Mouse (Mus musculus) lung, adult 2 months (tissue): ENCODE measurements around the gene Gnai2. TPM values are rescaled to one million over a fixed set of nuclear protein-coding genes. Genes with fewer than 3 reads are reported as not detected.

Experiments used
- DNase-seq: peaks from one replicate; pipeline ENCODE4 v3.0.0; 2022
- H3K4me1 ChIP-seq: fragments of 200-500 bp; 2 replicates; pipeline ENCODE4 v1.6.1; 2011; ENCODE audit warnings: low read length; ENCODE audit not compliant: control insufficient read depth, insufficient read depth
- H3K4me3 ChIP-seq: fragments of 200-500 bp; replicated peaks from 2 replicates; pipeline ENCODE3; 2011; ENCODE audit warnings: low read depth, mild to moderate bottlenecking, control low read depth, low read length; ENCODE audit errors: extremely low read depth
- CTCF ChIP-seq: fragments of 200-500 bp; IDR thresholded peaks from 2 replicates; pipeline ENCODE4 v1.5.1; 2011; ENCODE audit warnings: mild to moderate bottlenecking, low read length, control low read depth; ENCODE audit not compliant: insufficient read depth
- POLR2A ChIP-seq: fragments of 200-500 bp; IDR thresholded peaks from 2 replicates; pipeline ENCODE4 v1.6.1; 2011; ENCODE audit warnings: low read depth, mild to moderate bottlenecking, control low read depth, low read length, borderline replicate concordance; ENCODE audit errors: extremely low read depth
- WGBS: fragments of 180-500 bp; shearing (Covaris S2); methylation state at CpG from one replicate; pipeline ENCODE4 v1.1.7; 2018; 5-methylcytosine and 5-hydroxymethylcytosine counted together
- polyA plus RNA-seq: library from polyadenylated mRNA; depleted of rRNA; stranded (reverse); fragments of >200 nt; gene quantifications from 2 replicates; pipeline ENCODE4 v1.2.3, GENCODE M21; 2012

Gnai2 gene
- polyA plus RNA-seq, 1 experiment, result 991 TPM

- Histone ChIP-seq H3K4me3 (no peak overlapping the region), H3K4me1 (peaks cover 82% of the 10 kb centered on the region)
- 28% methylated on average over 20 of the region's 20 CpGs for WGBS
- peak; percentile 9 for DNase-seq
- TF ChIP-seq CTCF, result no peak
- TF ChIP-seq POLR2A, result no peak
These were observed 7.5 kb downstream of the Gnai2 start for GRCm38 (mm10) chr9:107627387-107628255.

- TF ChIP-seq CTCF (peak; percentile 78), POLR2A (no peak)
- Histone ChIP-seq H3K4me1 (peaks cover 74% of the 10 kb centered on the region), H3K4me3 (peak overlapping the region; percentile 20)
- peak; percentile 78 for DNase-seq
- WGBS, result 0% methylated on average over 2 of the region's 2 CpGs
These were observed 8.3 kb downstream of the Gnai2 start for GRCm38 (mm10) chr9:107626844-107627277.

DNA sequence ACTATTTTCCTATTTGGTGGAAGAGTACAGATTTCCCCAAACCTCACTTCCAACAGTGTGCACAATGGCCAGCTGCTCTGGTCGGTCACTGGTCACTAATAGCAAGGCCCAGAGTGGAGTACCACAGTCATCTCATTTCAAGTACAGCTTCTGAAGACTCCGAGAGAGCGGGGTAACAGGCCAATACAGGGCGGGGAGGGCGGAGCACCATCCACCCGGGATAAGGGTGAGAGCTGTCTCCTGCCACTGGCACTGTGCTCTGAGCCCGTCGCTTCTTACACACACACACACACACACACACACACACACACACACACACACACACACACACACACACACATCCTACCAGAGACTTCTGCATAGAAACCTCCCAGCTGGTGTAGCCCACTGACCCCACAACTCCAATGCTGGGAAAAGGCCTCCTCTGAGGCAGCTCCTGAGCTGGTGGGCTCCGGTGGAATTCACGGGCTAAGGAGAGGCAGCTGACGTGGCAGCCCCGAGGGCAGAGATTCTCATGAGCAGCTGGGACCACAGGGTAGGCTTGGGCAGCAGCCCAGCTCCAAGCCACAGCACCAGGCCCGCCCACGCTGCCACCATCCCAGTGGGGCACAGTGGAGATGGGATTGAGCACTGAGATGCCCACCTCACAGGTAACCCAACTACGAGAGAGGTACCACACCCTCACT lies 8.9 kb downstream of the Gnai2 start:
- H3K4me1 ChIP-seq, result peaks cover 70% of the 10 kb centered on the region

GRCm38 (mm10) chr9:107625351-107626128 lies 9.6 kb downstream of the Gnai2 start:
- 80% methylated on average over 12 of the region's 12 CpGs for WGBS
- peaks cover 70% of the 10 kb centered on the region for H3K4me1 ChIP-seq
- no peak overlapping the region for H3K4me3 ChIP-seq
- peak; percentile 7 for DNase-seq
- TF ChIP-seq POLR2A, result no peak
- TF ChIP-seq CTCF, result 0 out of 2 replicates have a peak, but pooled peaks have one; percentile 15

More for the DNA sequence above, 8.9 kb downstream of the Gnai2 start:
- H3K4me3 ChIP-seq, result peak overlapping the region; percentile 20
- DNase-seq, result peak; percentile 14
- TF ChIP-seq CTCF (no peak), POLR2A (no peak)
- WGBS, result 22% methylated on average over 14 of the region's 15 CpGs

DNA sequence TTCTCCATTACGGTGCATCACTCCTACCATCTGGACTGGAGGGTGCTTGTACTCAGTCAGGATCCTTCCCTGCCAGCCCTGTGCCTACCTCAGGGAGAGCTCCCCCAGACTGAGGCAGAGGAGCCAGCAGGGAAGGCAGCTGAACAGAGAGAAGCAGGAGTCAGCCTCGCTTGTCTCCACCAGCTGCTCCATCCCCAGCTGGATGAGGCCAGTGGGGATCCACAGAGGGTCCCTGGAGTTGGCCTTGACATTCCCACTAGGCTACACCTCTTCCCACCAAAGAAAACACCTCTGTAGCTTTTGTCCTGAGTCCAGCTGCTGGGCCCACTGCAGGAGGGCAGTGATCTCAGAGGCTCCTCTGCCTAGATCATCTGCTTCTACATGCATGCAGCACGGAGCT lies 10.2 kb downstream of the Gnai2 start:
- 62% methylated on average over 3 of the region's 3 CpGs for WGBS
- TF ChIP-seq POLR2A (no peak), CTCF (no peak)
- H3K4me3 ChIP-seq, result no peak overlapping the region
- DNase-seq, result no peak
- H3K4me1 ChIP-seq, result peaks cover 64% of the 10 kb centered on the region

GRCm38 (mm10) chr9:107624539-107624938 lies 10.6 kb downstream of the Gnai2 start:
- TF ChIP-seq POLR2A (no peak), CTCF (no peak)
- 26% methylated on average over 5 of the region's 5 CpGs for WGBS
- Histone ChIP-seq H3K4me3 (no peak overlapping the region), H3K4me1 (peaks cover 60% of the 10 kb centered on the region)
- DNase-seq, result no peak

GRCm38 (mm10) chr9:107620954-107621353 lies 14.2 kb downstream of the Gnai2 start:
- Histone ChIP-seq H3K4me3 (no peak overlapping the region), H3K4me1 (peaks cover 42% of the 10 kb centered on the region)
- DNase-seq, result no peak
- TF ChIP-seq POLR2A (no peak), CTCF (no peak)

GRCm38 (mm10) chr9:107619546-107619879 lies 15.7 kb downstream of the Gnai2 start:
- Histone ChIP-seq H3K4me1 (peaks cover 30% of the 10 kb centered on the region), H3K4me3 (no peak overlapping the region)
- DNase-seq, result no peak
- 46% methylated on average over 13 of the region's 13 CpGs for WGBS
- TF ChIP-seq CTCF, result no peak
- no peak for TF ChIP-seq POLR2A
